Mouse (Mus musculus): ENCODE results near the gene Lztr1.

DNA sequence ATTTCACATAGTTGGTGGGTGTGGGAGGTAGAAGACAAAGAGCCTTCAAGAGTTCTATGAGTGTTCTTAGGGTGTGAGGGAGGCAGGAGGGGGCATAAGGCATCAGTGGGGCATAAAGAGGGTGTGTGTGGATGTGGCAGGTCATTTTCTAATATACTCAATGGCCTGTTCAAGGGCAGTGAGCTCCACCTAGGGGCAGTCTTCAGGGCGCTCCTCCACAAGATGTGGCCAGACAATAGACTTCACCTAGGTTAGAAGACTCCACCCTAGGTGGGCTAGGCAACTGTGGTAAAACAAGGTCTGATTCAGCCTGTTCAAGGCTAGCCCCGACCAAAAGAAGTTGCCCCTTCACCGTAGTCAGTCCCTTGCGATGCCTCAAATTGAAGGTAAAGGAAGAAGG lies 23.8 kb downstream of the Lztr1 start:
- TF ChIP-seq CTCF (conservative IDR thresholded peaks at IDR 0.05; ENCODE audit: insufficient read depth, insufficient read length, low read depth, low read length) (peak; percentile 69), POLR2A (IDR thresholded peaks at IDR 0.05; ENCODE audit: low read depth, low read length) (no peak)
